Mouse (Mus musculus) urinary bladder, postnatal 36 days (tissue): ENCODE results near the gene Nomo1.
A peak's percentile ranks its signal among the peaks of the same experiment; 100 is the strongest.

Source experiments
- DNase-seq, 2 experiments: peaks; one replicate each; pipeline ENCODE4 v3.0.0; 2022; ENCODE audit warnings: low spot score in 2 of 2, mixed read lengths in 1 of 2

The Nomo1 gene

DNA sequence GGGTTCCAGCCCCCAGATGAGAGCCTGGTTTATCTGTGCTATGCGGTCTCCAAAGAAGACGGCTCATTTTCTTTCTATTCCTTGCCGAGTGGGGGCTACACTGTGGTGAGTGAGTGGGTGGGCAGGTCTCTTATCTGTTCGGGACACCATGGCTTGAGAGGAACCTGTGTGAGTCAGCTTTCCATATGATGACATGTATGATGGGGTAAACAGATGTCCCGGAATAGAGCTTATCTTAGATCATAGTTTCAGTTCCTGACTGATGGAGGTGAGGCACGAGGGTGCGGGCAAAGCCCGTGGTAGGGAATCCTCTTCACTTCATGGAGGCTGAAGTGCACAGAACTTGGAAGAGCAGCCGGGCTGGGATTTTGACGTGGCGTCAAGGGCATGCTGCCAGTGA is 12.4 kb downstream of the Nomo1 start:
- no peak for DNase-seq

DNA sequence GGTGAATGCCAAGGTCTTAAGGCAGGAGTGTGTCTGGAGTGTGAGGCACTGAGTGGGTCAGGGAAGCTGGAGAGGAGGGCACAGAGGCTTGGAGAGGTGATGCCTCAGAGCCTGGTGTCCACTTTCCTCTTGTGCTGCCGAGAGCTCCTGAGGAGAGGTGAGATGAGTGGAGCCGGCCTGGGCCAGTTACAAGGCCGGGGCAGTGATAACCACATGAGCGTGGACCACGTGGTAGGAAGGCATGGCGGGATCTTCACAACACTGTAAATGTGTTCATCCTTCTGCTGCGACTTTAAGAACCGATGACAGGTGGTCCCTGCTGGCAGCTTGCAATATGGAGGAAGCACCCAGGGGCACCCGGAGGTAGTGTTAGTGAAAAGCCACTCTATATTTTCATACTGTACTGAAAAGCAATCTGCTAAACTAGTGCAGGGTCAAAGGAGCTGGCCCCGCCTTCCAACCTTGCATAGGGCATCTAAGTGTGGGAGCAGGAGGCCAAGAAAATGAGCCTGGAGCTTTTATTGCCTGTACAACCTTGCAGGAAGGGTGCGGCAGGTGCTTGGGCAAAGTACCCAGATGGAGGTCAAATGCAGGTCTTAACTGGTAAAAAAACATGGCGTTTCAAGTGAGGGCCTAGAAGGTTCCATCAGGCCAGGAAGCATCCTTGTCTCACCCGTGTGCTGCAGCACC is 14.5 kb downstream of the Nomo1 start:
- DNase-seq = no peak

DNA sequence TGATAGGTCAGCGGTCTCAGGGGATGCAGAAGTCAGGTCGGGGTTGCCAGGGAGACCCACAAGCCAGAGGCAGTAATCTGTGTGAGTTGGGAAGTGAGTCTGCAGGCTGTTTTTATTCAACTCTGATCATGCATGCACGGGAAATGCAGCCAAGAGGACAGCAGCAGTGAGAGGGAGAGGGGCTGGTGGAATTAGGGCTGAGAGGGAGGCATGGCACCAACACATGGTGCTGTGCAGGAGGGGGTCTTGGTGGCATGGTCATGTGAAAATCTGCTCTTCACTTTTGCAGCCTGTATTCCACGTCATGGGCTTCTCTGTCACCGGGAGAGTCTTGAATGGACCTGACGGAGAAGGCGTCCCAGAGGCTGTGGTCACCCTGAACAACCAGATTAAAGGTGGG is 16.5 kb downstream of the Nomo1 start:
- DNase-seq = no peak

DNA sequence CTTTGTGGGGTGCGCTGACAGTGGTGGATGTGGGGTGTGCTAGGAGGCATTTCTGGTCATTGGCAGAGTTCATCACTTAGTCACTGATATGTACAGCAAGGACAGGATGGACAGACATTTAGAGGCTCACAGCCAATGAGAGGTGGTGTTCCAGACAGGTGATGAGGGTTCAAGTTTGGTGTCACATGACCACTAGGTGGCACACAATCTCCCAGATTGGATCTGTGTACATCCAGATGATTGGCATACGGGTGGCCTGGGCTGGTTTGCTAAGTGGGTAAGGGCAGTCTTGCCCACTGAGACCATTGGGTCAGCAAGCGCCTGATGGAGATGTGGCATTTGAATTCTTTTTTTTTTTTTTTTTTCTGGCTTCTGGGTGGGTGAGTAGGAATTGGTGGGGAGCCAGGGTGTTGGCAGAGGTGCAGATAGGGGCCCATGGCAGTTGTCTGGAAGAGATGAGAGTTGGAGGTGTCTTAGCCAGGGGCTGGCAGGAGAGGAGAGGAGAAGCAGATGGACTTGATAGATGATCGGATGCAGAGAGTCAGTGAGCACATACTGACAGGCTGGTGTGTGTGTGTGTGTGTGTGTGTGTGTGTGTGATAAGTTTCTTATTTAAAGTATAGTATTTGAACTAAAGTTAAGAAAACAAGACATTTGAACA is 18.8 kb downstream of the Nomo1 start:
- DNase-seq = no peak

DNA sequence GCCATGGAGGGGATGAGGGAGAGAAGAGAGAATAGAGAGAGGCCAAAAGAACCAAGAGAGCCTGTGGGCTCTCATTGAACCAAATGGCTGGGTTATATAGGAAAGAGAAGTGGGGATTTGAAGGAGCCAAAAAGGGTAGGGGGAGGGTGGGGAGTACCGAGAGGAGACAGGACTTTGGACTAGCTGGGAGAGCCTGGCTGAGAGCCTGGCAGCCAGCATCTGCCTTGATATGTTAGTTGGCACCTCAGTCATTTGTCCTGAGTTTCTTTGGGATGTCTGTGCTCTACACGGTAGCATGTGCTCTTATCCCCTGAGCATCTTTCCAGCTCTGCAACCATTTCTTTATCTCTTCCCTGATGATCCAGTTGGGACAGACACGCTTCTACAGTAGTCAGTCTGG is 20.1 kb downstream of the Nomo1 start:
- DNase-seq = no peak

DNA sequence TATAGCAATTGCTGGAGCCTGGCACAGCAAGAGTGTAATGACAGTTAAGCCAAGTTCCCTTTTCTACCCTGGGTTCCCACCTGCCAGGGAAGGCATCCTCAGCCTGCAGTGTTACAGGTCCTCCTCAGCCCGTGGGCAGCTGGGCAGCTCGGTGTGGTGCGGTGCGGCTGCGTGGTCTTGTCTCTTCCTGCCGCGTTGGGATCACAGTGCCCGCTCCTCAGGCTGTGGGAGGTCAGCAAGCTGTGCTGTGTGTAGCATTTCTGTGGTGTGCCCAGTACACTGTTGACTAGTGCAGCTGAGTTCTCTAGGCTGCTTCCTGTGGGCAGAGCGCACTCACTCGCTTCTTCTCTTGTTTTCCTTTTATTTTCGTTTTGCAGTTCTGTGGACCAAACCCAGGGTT is 25.4 kb downstream of the Nomo1 start:
- DNase-seq = no peak

DNA sequence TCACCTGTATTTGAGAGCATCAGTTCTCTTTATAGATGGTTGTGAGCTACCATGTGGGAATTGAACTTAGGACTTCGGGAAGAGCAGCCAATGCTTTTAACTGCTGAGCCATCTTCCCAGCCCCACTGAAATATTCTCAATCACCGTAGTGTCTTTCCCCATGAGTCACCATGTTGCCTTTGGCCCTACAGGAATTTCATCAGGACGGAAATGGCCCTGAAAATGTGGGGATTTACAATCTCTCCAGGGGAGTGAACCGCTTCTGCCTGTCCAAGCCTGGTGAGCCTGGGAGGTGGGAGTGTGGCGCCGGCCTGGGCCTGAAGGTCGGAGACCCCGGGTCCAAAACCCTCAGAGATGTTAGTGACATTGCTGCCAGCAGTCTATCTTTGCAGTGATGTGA is 27.2 kb downstream of the Nomo1 start:
- no peak for DNase-seq

DNA sequence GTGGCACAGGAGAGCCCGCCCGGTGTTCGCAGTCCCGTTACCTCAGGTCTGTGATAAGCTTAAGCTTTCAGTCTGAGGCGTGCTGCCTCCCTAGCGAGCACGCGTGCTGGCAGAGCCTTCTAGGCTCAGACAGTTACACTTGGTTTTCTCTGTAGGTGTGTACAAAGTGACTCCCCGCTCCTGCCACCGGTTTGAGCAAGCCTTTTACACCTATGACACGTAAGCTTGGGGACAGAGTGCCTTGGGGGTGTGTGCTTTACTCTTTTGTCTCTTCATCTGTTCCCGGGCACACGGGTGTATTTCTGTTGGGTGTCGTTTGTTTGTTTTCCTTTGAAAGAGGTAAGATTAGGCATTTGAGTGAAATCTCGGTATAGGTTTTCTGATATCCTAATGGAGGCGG is 28.1 kb downstream of the Nomo1 start:
- DNase-seq = no peak

DNA sequence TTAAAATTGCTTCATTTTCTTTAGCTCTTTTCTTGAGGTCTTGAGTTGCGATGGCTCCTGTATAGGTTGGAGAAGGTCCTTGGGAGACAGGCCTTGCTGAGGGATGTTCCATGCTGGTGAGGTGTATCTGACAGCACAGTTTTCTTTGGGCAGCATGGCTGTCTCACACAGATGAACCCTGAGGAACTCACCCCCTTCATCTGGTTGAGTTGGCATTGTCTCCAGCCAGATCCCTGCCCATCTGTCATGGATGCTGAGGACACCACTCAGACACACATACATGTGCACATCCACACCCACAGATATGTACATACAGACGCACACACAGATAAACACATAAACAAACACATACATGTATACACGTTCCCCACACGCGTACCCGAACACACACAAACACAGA is 29.8 kb downstream of the Nomo1 start:
- DNase-seq = no peak

DNA sequence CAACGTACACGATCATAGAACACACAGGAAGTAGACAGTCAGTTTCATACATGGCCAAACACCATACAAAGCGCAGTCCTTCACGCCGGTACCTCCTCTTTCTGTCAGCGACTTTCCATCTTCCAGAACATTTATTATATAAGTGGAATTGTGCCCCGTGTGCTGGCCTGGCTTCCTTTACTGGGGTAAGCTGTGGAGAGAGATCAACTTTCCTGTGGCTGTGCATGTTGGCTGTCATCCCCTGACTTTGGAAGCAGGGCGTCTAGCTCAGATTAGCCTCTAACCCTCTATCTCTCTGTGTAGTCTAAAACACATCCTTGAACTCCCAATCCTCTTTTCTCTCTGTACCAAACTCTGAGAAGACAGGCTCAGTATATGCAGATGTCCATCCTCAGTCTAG is 35.3 kb downstream of the Nomo1 start:
- no peak for DNase-seq

DNA sequence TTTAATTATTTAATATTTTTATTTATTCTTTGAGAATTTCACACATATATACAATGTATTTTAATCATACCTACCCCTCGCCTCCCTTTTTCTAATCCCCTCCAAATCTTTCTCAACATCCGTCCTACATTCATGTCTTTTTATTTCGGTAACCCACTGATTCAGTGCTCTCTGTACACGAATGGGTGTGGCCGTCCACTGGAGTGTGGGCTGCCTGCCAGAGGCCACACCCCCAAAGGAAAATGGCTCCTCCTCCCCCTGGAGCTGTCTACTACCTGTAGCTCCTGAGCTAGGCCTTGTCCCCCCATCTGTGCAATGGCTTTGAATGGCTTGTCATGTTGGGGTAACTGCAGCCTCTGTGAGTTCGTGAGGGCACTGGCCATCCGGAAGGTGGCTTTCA is 43.3 kb downstream of the Nomo1 start:
- DNase-seq = no peak

DNA sequence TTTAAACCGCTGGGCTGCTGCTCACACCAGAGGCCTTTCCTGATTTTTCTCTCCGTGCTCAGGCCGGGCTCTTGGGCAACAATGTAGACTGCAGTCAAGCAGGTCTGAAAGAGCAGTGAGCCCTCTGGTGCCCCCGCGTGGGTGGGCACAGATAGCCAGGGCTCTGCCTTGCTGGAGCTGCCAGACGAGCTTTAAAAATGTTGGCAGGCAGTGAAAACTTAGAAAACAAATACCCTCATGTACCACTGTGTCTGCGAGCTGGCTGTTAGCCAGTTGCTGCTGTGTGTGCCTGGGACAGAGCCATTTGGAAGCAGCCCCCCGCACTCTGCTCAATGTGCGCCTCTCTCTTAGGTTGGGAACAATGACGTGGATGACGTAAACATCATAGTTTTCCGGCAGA is 44.2 kb downstream of the Nomo1 start:
- no peak for DNase-seq

DNA sequence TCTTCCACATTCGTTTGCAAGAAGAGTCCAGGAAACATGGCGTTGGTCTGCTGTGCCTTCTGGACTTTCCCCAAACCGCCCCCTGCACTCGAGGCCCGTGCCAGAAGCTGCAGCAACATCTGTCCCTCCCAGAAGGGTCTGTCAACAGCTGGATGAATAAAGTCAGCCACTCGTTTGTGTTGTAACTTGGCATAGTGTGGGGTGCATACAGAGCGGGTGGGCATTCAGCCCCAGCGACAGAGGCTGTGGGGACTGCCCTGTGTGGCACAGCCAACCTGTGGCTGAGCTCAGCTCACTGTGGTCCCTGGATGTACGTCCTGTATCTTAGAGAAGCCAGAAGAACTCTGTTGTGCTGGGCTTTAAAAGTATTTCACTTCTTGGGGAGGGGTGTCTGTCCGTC is 50.5 kb downstream of the Nomo1 start:
- no peak for DNase-seq

DNA sequence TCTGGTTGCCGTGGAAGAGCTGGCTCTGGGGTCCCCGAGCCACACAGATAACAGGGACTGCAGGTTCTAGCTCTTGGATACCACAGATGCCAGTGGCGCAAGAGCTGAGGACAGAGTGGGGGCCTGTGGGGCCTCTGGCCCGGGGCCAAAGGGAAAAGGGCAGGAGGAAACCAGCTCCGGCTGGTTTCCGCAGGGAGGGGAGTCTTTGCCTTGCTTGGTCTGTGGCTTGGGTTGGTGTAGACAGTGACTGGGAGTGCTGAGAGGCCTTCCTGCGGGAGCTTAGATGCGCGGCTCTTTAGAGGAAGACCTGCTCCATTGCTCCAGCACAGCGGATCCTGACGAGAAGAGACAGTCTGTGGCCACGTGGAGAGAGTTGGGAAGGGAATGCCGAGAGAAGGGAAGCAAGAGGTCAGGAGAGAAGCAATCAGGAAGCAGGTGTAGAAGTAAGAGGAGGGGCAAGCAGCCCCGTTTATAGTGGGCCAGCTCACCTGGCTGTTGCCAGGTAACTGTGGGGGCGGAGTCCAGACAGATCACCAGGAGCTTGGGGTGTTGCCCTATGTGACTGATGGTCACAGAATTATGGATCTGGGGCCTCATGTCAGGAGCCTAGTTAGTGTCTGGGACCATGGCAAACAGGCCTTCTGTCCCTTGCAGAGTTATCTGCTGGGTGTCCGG is 51.5 kb downstream of the Nomo1 start:
- DNase-seq = no peak

DNA sequence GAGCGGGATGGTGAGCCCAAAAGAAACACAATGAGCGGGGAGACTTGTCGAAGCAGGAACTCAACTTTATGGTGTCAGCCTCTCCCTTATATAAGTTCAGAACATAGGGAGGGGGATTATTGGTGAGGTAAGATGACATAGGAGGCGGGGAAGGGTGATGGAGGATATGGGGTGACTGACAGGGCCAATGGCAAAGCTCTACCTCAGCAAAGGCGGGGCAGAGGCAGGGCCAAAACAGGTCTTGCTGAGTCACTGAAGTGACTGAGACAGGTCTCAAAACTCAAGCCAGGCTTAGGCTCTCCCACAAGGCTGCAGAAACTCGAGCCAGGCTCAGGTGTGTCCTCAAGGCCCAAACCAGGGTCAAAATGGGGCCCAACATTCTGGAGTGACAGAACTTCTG is 52.9 kb downstream of the Nomo1 start:
- DNase-seq = no peak

DNA sequence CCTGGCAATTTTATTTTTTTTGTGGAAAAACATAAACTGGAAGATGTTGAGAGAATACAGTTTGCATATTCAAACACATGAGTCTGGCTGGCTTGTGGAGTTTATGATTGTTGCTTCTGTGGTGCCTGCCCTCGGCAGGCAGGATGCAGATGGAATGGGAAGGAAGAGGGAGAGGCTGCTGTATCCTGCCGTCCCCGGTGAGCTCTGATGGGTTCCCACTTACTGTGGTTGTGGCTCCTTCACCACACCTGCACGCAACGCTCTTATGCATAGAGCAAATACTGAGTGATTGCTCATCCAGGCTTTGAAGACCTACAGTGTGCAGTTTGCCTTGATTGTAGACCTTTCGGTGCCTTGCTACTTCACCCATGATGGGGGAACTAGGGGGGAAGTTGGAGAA is 54.7 kb downstream of the Nomo1 start:
- no peak for DNase-seq

DNA sequence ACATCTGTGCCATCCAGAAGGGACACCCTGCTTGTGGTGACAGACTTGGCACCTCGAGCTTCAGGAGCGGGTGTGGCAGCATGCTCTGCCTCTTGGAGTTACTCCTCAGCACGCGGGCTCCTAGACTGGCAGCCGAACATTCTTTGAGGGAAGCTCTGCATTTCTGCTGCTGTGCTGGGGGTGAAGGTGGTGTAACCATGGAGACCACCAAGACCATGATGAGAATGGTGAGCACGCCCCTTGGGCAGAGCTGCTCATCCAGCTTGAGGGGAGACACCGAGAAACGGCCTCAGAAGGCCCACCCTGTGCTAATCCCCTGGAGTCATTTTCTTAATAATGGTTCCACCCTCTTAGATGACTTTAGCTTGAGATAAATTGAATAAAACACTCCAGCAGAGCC is 59.3 kb downstream of the Nomo1 start:
- no peak for DNase-seq

DNA sequence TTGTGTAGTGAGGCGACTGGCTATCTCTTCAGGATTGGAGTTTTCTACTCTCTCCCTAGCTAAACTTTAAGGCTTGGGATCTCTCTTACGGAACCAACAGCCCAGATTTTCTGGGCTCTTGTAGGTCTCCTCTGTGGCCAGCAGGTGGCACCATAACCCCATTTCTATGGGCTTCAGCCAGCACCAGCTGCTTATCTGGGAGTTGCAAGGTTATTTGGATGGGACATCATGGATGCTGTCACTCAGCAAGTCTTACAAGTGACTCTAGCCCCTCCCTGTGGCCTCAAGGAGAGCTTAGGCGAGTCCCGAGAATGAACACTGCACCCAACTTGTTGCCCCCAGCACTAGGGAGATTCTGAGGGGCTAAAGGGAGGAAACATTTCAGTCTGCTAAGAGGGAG is 62.6 kb downstream of the Nomo1 start:
- DNase-seq = peak; percentile 27 to 48

DNA sequence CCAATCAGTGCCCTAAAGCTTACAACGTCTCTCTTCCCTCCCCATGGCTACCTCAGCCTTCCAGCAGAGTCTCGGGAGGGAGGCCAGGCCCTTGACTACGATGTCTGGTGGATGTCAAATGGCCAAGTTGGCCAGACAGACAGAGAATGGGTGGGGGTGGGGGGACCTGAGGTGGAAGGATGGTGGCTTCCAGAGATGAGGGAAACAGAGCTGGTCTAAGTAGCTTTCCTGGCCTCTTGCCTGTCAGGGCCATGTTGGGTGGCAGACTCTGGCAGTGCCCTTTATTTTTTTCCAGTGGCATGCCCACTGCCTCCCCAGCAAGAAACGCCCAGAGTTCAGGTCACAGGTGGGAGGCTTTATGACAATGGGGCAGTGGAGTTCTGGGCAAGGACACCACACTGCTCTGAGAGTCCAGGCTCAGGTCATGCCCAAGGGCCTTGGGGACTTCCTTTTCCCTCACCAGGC is 63.9 kb downstream of the Nomo1 start:
- DNase-seq = no peak

DNA sequence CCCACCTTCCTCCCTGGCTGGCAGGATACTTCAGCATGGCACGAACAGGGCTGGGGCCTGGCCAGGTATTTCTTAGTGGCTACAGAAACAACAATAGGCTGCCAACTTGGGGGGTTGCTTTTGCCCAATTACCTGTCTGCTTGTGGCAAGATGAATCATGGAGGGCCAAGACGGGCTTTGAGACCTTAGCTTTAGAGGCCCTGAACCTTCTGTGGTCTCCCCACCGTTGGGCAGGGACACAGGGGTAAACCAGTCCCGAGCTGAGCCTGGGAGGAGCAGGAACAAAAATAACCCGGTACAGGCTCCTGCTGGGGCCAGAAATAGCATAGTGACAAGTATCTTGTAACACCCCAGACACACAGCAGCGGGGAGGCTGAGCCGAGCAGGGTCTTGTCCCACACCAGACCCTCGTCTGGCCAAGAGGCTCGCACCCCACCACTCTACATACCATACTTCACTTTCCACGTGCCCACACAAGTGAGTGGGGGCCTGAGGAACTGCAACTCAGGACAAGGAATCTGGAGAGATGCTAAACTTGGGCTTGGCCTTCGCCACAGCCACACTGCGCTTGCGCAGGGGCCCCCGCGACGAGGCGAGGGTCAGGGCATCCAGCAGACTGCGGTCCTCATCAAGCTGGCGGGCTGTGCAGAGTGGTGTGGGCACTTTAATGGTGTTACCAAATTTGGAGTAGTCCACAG is 64.9 kb downstream of the Nomo1 start:
- no peak for DNase-seq

DNA sequence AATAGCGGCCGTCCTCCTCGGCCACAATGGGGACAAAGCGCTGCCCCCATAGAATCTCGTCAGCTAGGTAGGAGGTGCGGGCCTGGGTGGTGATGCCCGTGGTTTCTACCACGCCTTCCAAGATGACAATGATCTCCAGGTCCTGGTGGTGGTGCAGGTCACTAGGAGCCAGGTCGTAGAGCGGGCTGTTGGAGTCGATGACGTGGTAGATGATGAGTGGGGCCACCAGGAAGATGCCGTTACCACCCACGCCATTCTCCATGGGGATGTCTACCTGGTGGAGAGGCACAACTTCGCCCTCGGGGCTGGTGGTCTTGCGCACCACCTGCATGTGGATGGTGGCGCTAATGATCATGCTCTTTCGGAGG is 65.4 kb downstream of the Nomo1 start:
- DNase-seq = no peak

DNA sequence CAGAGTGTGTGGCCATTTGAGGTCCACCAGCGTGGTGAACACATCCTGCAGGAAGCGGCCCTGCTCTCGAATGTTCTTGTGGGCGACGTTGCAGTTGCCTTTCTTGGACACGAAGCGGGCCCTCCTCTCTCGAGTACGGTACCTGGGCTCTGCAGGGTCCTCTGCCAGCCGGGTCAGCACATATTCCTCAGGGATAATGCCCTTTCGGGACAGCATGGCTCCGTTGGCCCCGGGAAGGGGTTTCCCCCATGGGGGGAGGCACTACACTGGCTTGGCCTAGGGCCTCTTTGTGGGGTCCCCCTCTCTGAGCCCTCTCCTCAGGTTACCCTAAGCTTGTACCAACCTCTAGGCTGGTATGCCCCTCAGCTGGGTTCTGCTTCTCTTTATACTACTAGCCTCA is 66.2 kb downstream of the Nomo1 start:
- DNase-seq = no peak

DNA sequence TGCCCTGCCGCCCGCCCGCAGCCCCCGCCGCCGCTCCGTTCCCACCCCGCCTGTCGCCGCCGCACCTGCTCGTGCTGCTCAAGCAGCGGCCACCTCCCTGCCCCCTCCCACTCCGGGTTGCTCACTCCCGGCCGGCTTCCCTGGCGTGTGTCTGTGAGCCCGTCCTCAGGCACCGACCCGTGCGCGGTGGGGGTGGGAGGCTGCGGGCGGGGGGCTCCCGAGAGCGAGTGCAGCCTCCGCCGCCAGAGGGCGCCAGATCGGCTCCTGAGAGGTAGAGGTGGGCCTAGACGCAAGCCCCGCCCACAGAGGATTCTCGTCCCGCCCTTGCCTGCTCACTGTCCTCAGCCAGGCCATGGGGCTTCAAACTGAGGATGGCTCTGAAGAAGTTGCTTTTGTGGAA is 67.1 kb downstream of the Nomo1 start, which contains the start of gene Kcnj11:
Gene Kcnj11, minus strand, starts transcription at position 202 of the 400 bp plus-strand sequence.
- DNase-seq = peak; percentile 38 to 55
